Mouse (Mus musculus): ENCODE measurements around the gene Ssxb5. TPM values are rescaled to one million over a fixed set of nuclear protein-coding genes. Genes with fewer than 3 reads are reported as not detected.
"Not testable (repeated sequence)": the region's sequence is repeated elsewhere in the genome, so short reads cannot be mapped to it uniquely, and the experiment has no call there.

The Ssxb5 gene
- polyA plus RNA-seq (2015; fragmentation: Nextera tagmentation; extraction: Ambion mirVana), result not detected in 2 replicates

- not testable (repeated sequence) for ATAC-seq (ENCODE audit: low read depth); H3K27me3 ChIP-seq; H3K36me3 ChIP-seq; H3K4me3 ChIP-seq; H3K4me1 ChIP-seq (replicated peaks); H3K9me3 ChIP-seq; H3K4me2 ChIP-seq; H3K9ac ChIP-seq; H3K27ac ChIP-seq (replicated peaks)
- WGBS, result 77% methylated on average over 4 of the region's 4 CpGs
Observed at GRCm38 (mm10) chrX:8803391-8803790, at the start of gene Ssxb5. Gene Ssxb5 (plus strand): TSS chrX:8803691.

GRCm38 (mm10) chrX:8832043-8832442, 28.6 kb downstream of the Ssxb5 start:
- Histone ChIP-seq H3K27me3 (no peaks in the 10 kb centered on the region), H3K36me3 (no peaks in the 10 kb centered on the region), H3K27ac (replicated peaks) (no peak overlapping the region), H3K4me3 (no peak overlapping the region), H3K4me1 (replicated peaks) (no peaks in the 10 kb centered on the region), H3K4me2 (no peak overlapping the region), H3K9me3 (no peaks in the 10 kb centered on the region), H3K9ac (no peak overlapping the region)
- no peak for ATAC-seq (ENCODE audit: low read depth)

GRCm38 (mm10) chrX:8843694-8844093, 40.2 kb downstream of the Ssxb5 start, which contains the start of gene Gm6592:
Gene Gm6592 (plus strand): TSS chrX:8843994.
- H3K9me3 ChIP-seq, result no peaks in the 10 kb centered on the region
- H3K4me3 ChIP-seq, result no peak within 1 kb of the TSS
- no peak within 1 kb of the TSS for H3K9ac ChIP-seq
- no peaks in the 10 kb centered on the region for H3K27me3 ChIP-seq
- no peak for ATAC-seq (ENCODE audit: low read depth)
- no peak within 1 kb of the TSS for H3K27ac ChIP-seq (replicated peaks)
- 78% methylated on average over 1 of the region's 1 CpGs for WGBS
- no peaks in the 10 kb centered on the region for H3K36me3 ChIP-seq
- H3K4me1 ChIP-seq (replicated peaks), result no peaks in the 10 kb centered on the region
- H3K4me2 ChIP-seq, result no peak within 1 kb of the TSS

- no peaks in the 10 kb centered on the region for H3K27me3 ChIP-seq
- H3K27ac ChIP-seq (replicated peaks), result no peak overlapping the region
- H3K4me2 ChIP-seq, result no peak overlapping the region
- no peak for ATAC-seq (ENCODE audit: low read depth)
- no peak overlapping the region for H3K9ac ChIP-seq
- H3K4me3 ChIP-seq, result no peak overlapping the region
- no peaks in the 10 kb centered on the region for H3K4me1 ChIP-seq (replicated peaks)
- H3K36me3 ChIP-seq, result no peaks in the 10 kb centered on the region
- H3K9me3 ChIP-seq, result no peaks in the 10 kb centered on the region
- 87% methylated on average over 10 of the region's 10 CpGs for WGBS
Observed at GRCm38 (mm10) chrX:8852486-8852885, 49.0 kb downstream of the Ssxb5 start.

Other genes with a start within 250 kb of the Ssxb5 start
- not detected in 2 replicates for gene Ssxb3, start 211.9 kb upstream of the Ssxb5 start, polyA plus RNA-seq (2015; fragmentation: Nextera tagmentation; extraction: Ambion mirVana)
- not detected in 2 replicates for gene Ssxb8, start 112.8 kb upstream of the Ssxb5 start, polyA plus RNA-seq (2015; fragmentation: Nextera tagmentation; extraction: Ambion mirVana)
- not detected in 2 replicates for gene Ssx9, start 55.3 kb upstream of the Ssxb5 start, polyA plus RNA-seq (2015; fragmentation: Nextera tagmentation; extraction: Ambion mirVana)
- not detected in 2 replicates for gene Gm6592, start 40.3 kb downstream of the Ssxb5 start, polyA plus RNA-seq (2015; fragmentation: Nextera tagmentation; extraction: Ambion mirVana)
- not detected in 2 replicates for gene Gm5751, start 70.6 kb downstream of the Ssxb5 start, polyA plus RNA-seq (2015; fragmentation: Nextera tagmentation; extraction: Ambion mirVana)
- gene B630019K06Rik, start 88.7 kb downstream of the Ssxb5 start, polyA plus RNA-seq (2015; fragmentation: Nextera tagmentation; extraction: Ambion mirVana), result 17.5 and 20.7 TPM in 2 replicates
- gene Fthl17b, start 159.3 kb downstream of the Ssxb5 start, polyA plus RNA-seq (2015; fragmentation: Nextera tagmentation; extraction: Ambion mirVana), result not detected in 2 replicates
- not detected in 2 replicates for gene Fthl17c, start 172.9 kb downstream of the Ssxb5 start, polyA plus RNA-seq (2015; fragmentation: Nextera tagmentation; extraction: Ambion mirVana)
- not detected in 2 replicates for gene Fthl17d, start 183.1 kb downstream of the Ssxb5 start, polyA plus RNA-seq (2015; fragmentation: Nextera tagmentation; extraction: Ambion mirVana)
- gene Fthl17e, start 229.8 kb downstream of the Ssxb5 start, polyA plus RNA-seq (2015; fragmentation: Nextera tagmentation; extraction: Ambion mirVana), result not detected in 2 replicates

Measured in neural tube, embryonic 13.5 days (tissue).